Mouse (Mus musculus) monocyte, adult 5-6 weeks (primary cell): ENCODE measurements around the gene Gm8011. TPM values are rescaled to one million over a fixed set of nuclear protein-coding genes. Genes with fewer than 3 reads are reported as not detected.
"Not testable (repeated sequence)": the region's sequence is repeated elsewhere in the genome, so short reads cannot be mapped to it uniquely, and the experiment has no call there.

Experiments
- ATAC-seq: fragments of 153-309, 156-312 bp; replicated peaks from 2 replicates; pipeline ENCODE4 v1.8.0; 2017; ENCODE audit warnings: mild to moderate bottlenecking; ENCODE audit not compliant: low TSS enrichment, insufficient number of reproducible peaks, severe bottlenecking, poor library complexity, low FRiP score
- total RNA-seq: library from RNA; stranded (forward); fragments of 200-1000, 200-491, 200-594 nt; gene quantifications from 3 replicates; pipeline ENCODE4 v1.2.3, GENCODE M21; 2017

Gene Gm8011
- not detected in 3 replicates for total RNA-seq

DNA sequence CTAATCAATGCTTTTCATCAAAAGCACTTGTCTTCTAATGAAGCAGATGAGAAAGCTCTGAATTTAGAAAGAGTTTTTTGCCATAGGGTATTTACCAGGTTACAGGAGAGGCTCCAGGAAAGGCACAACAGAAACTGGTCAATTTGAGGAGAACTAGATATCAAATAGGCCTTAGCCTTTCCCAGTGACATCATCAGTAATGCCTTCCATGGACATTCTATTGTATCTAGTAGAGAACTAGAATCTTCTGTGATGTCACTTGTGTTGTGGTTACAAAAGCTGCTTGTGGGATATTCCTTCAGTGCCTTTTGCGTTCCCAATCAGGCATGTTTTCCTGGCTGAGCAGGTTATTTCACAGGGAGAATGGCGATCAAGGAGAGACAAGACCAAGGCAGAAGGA, at the start of gene Gm8011:
Gm8011 (plus strand) TSS at position 301 of the 400 bp plus-strand sequence.
- not testable (repeated sequence) for ATAC-seq

DNA sequence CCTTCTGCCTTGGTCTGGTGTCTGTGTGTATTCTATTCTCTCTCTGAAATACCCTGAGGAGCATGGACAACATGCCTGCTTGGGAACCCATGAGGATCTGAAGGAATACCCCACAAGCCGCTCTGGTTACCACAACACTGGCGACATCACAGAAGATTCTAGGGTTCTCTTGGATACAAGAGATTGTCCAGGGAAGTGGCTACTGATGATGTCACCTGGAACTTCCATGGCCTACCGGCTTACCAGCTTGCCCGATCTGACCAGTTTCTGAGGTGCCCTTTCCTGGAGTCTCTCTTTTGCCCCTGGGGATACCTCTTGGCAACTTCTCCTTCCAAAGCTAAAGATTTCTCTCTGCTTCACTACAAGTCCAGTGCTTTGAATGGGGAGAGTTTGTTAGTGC, 24.1 kb upstream of the Gm8011 start, which contains the start of gene Gm8005:
Gm8005 (minus strand) TSS at position 101 of the 400 bp plus-strand sequence.
- ATAC-seq, result not testable (repeated sequence)

DNA sequence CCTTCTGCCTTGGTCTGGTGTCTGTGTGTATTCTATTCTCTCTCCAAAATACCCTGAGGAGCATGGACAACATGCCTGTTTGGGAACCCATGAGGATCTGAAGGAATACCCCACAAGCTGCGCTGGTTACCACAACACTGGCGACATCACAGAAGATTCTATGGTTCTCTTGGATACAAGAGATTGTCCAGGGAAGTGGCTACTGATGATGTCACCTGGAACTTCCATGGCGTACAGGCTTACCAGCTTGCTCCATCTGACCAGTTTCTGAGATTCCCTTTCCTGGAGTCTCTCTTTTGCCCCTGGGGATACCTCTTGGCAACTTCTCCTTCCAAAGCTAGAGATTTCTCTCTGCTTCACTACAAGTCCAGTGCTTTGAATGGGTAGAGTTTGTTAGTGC, 38.6 kb downstream of the Gm8011 start, which contains the start of gene Gm8020:
Gm8020 (minus strand) TSS at position 101 of the 400 bp plus-strand sequence.
- ATAC-seq, result not testable (repeated sequence)

Other genes with a start within 250 kb of the Gm8011 start
- not detected in 3 replicates for gene Gm17026, start 203.8 kb upstream of the Gm8011 start, total RNA-seq
- not detected in 3 replicates for gene Gm9611, start 166.5 kb upstream of the Gm8011 start, total RNA-seq
- not detected in 3 replicates for gene Gm7995, start 153.7 kb upstream of the Gm8011 start, total RNA-seq
- gene Gm8005, start 24.2 kb upstream of the Gm8011 start, total RNA-seq, result not detected in 3 replicates
- not detected in 3 replicates for gene Gm8020, start 38.5 kb downstream of the Gm8011 start, total RNA-seq
- gene Gm8024, start 60.4 kb downstream of the Gm8011 start, total RNA-seq, result not detected in 3 replicates
- gene Gm17124, start 136.0 kb downstream of the Gm8011 start, total RNA-seq, result not detected in 3 replicates
- not detected in 3 replicates for gene Gm3633, start 178.0 kb downstream of the Gm8011 start, total RNA-seq
- gene Gm10378, start 192.1 kb downstream of the Gm8011 start, total RNA-seq, result not detected in 3 replicates